Mouse (Mus musculus) cerebellum, adult 9-11 months (tissue): Measurements from ENCODE around the gene Msi2.
A peak's percentile ranks its signal among the peaks of the same experiment; 100 is the strongest.

Experiments
- DNase-seq: peaks from one replicate; pipeline ENCODE4 v3.0.0; 2022

Gene Msi2

GRCm38 (mm10) chr11:88532016-88532415 is 186.3 kb downstream of the Msi2 start:
- DNase-seq: no peak

GRCm38 (mm10) chr11:88530032-88530431 is 188.3 kb downstream of the Msi2 start:
- DNase-seq: no peak

GRCm38 (mm10) chr11:88528522-88529101 is 189.7 kb downstream of the Msi2 start:
- no peak for DNase-seq

GRCm38 (mm10) chr11:88526711-88527110 is 191.6 kb downstream of the Msi2 start:
- DNase-seq: no peak

- no peak for DNase-seq
These were observed 193.3 kb downstream of the Msi2 start for GRCm38 (mm10) chr11:88524790-88525575.

- DNase-seq: no peak
These were observed 193.9 kb downstream of the Msi2 start for GRCm38 (mm10) chr11:88524437-88524789.

- DNase-seq: peak; percentile 52
These were observed 194.4 kb downstream of the Msi2 start for GRCm38 (mm10) chr11:88523921-88524320.

GRCm38 (mm10) chr11:88523511-88523910 is 194.8 kb downstream of the Msi2 start:
- DNase-seq: peak; percentile 61

GRCm38 (mm10) chr11:88522114-88522513 is 196.2 kb downstream of the Msi2 start:
- no peak for DNase-seq

- DNase-seq: no peak
These were observed 197.2 kb downstream of the Msi2 start for GRCm38 (mm10) chr11:88520951-88521730.

- no peak for DNase-seq
These were observed 200.0 kb downstream of the Msi2 start for GRCm38 (mm10) chr11:88518361-88518760.

- DNase-seq: no peak
These were observed 201.5 kb downstream of the Msi2 start for GRCm38 (mm10) chr11:88516596-88517485.

GRCm38 (mm10) chr11:88515736-88516583 is 202.4 kb downstream of the Msi2 start:
- no peak for DNase-seq

GRCm38 (mm10) chr11:88515267-88515666 is 203.0 kb downstream of the Msi2 start:
- no peak for DNase-seq

GRCm38 (mm10) chr11:88514151-88514926 is 204.0 kb downstream of the Msi2 start:
- DNase-seq: peak; percentile 40

GRCm38 (mm10) chr11:88512580-88512979 is 205.7 kb downstream of the Msi2 start:
- DNase-seq: peak; percentile 83

- peak; percentile 60 for DNase-seq
These were observed 207.9 kb downstream of the Msi2 start for GRCm38 (mm10) chr11:88510282-88510850.

GRCm38 (mm10) chr11:88509464-88509863 is 208.8 kb downstream of the Msi2 start:
- peak; percentile 47 for DNase-seq

GRCm38 (mm10) chr11:88508133-88508532 is 210.2 kb downstream of the Msi2 start:
- no peak for DNase-seq
